ENCODE assay signal across 8 mouse cellular contexts in the genomic region with DNA sequence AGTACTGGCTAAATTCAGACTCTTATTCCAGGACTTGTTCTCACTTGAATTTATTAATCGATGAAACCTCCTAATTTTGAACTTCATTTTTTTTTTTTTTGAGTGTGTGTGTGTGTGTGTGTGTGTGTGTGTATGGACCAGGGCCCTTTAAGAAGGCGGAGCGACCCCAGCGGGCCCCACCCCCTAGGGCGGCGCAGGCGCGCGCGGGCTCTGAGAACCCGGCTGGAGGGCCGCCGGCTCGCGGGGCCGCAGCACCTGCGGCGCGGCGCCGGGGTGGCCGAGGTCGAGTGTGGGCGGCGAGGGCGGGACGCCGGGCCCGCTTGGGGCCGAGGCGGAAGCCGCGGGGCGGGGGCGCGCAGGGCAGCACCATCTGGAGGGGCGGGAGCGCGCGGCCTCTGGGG. TPM values are rescaled to one million over a fixed set of nuclear protein-coding genes. Genes with fewer than 3 reads are reported as not detected.
DNase-seq lines count a peak whose midpoint lies in the region; ATAC-seq lines count a peak whose summit lies in the region.

A gene (plus strand): TSS at position 214 of the 401 bp plus-strand sequence.

- peak within 1 kb of the TSS; percentile 96 for H3K9ac ChIP-seq in hindbrain, embryonic 13.5 days

- peak; percentile 85 for DNase-seq in R1 (ENCODE audit: low read depth, low spot score)
- peak; percentile 94 to 96 for DNase-seq in cerebellum, postnatal 10 days
- DNase-seq in frontal cortex, postnatal 25 days (ENCODE audit: low spot score in 2 of 2), result peak; percentile 74 to 75
- DNase-seq in layer of hippocampus, postnatal 25 days (ENCODE audit: extremely low spot score in 1 of 2, low spot score in 1 of 2), result peak; percentile 66 to 78
- DNase-seq in lung, postnatal 25 days (ENCODE audit: low spot score), result peak; percentile 89
- peak; percentile 88 for DNase-seq in right cerebral cortex, adult 18-20 months
- peak; percentile 86 for DNase-seq in urinary bladder, postnatal 25 days (ENCODE audit: low spot score)

- peak within 1 kb of the TSS; percentile 91 for H3K27ac ChIP-seq in hindbrain, embryonic 13.5 days

- no peaks in the 10 kb centered on the region for H3K27me3 ChIP-seq in hindbrain, embryonic 13.5 days

- peak within 1 kb of the TSS; percentile 89 for H3K4me2 ChIP-seq in hindbrain, embryonic 13.5 days

- peaks cover 32% of the 10 kb centered on the region for H3K4me1 ChIP-seq in hindbrain, embryonic 13.5 days (replicated peaks)

- peak within 1 kb of the TSS; percentile 92 for H3K4me3 ChIP-seq in hindbrain, embryonic 13.5 days

- H3K36me3 ChIP-seq in hindbrain, embryonic 13.5 days, result no peaks in the 10 kb centered on the region

- H3K9me3 ChIP-seq in hindbrain, embryonic 13.5 days, result no peaks in the 10 kb centered on the region

- under 1% methylated on average over 21 of the region's 40 CpGs for WGBS in hindbrain, embryonic 13.5 days

- peak; percentile 85 for ATAC-seq in hindbrain, embryonic 13.5 days (ENCODE audit: low FRiP score)

RNA-seq across cellular contexts. Expression of the gene that starts here (rescaled TPM):
- 18.0 and 19.1 TPM in 2 replicates for polyA plus RNA-seq in hindbrain, embryonic 13.5 days (2015; fragmentation: Nextera tagmentation; extraction: Ambion mirVana)
- total RNA-seq in layer of hippocampus, postnatal 25 days (2021), result 100 to 1,000 TPM; 163 to 165 TPM

Comparison
In these comparisons a context has a peak if more than half of its experiments do, and no peak if none do; other contexts are left out.
1. Peak in every context shown above with its lines: DNase-seq, ATAC-seq, H3K4me3 ChIP-seq and H3K27ac ChIP-seq.